Mouse (Mus musculus): ENCODE measurements around the gene Gpr26.

The Gpr26 gene

DNA sequence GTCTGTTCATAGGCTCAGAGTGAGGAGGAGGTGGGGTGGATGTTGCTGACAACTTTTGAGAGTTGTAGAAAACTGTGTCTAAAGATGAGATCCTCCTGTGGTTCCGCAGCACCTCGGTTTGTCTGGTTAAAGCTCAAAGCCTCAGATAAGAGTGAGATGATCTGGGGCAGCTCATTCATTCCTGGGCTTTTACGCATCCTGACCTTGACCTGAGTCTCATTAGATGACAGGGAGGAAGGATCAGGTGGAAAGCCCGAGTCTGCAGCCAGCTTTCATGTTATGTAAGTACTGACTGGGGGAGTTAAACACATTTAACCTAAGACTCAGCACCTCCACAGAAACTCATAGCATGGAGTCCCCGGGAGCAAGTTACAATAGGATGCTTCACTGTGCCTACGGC, 60.4 kb downstream of the Gpr26 start:
- DNase-seq: no peak

DNA sequence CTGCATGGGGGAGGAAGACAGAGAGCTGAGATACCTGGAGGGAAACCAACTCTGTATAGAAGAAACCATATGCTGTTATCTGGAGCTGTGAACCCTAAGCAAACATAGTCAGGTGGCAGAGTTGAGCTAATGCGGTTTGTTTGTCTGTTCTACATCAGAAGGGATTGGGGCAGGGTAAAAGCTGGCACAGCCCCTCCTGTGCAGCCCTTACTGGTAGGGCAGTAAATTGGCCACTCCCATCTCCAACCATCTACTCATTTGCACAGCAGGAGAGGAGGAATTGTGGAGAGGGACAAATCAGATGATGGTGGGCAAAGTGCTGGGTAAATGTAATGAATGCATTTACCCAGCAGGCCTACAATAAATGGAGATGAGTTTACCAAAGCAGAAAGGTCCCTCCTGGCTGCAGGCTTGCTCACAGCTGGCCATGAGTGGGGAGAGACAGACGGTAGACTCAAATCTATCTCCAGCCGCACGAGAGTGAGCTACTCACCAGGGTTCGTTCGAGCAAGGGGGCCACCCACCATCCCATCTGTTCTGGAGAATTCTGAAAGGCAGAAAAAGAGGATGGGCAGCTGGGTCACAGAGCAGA, 65.8 kb downstream of the Gpr26 start:
- no peak for DNase-seq

Measured in thymus, postnatal 4 days (tissue).